Mouse (Mus musculus) stomach, embryonic 16.5 days (tissue): ENCODE data around the gene Crtc3. TPM values are rescaled to one million over a fixed set of nuclear protein-coding genes. Genes with fewer than 3 reads are reported as not detected.

Source experiments
- ATAC-seq: fragments of 200-750 bp; cut with Nextera tagmentation; 2 replicates; pipeline ENCODE4 v1.8.0; 2017; ENCODE audit warnings: moderate number of reproducible peaks, moderate TSS enrichment; ENCODE audit not compliant: insufficient read depth, low FRiP score
- H3K27ac ChIP-seq: fragments of 300-500 bp; sonication (generic); 2 replicates; pipeline ENCODE4 v1.5.1; 2014; ENCODE audit warnings: low read length
- H3K27me3 ChIP-seq: fragments of 300-500 bp; sonication (generic); 2 replicates; pipeline ENCODE4 v1.6.1; 2014; ENCODE audit warnings: low read length, control low read depth, mixed read lengths; ENCODE audit not compliant: control insufficient read depth, insufficient read depth
- H3K36me3 ChIP-seq: fragments of 300-500 bp; sonication (generic); 2 replicates; pipeline ENCODE4 v1.6.1; 2014; ENCODE audit warnings: low read length; ENCODE audit not compliant: control insufficient read depth, insufficient read depth
- H3K4me1 ChIP-seq: fragments of 300-500 bp; sonication (generic); 2 replicates; pipeline ENCODE4 v1.6.1; 2014; ENCODE audit warnings: low read length, control low read depth, mixed read lengths; ENCODE audit not compliant: control insufficient read depth, insufficient read depth
- H3K4me2 ChIP-seq: fragments of 300-500 bp; sonication (generic); 2 replicates; pipeline ENCODE4 v1.6.1; 2014; ENCODE audit warnings: low read depth, low read length, mixed read lengths
- H3K4me3 ChIP-seq: fragments of 300-500 bp; sonication (generic); replicated peaks from 2 replicates; pipeline ENCODE4 v1.5.1; 2014; ENCODE audit warnings: mild to moderate bottlenecking, low read length
- H3K9ac ChIP-seq: fragments of 300-500 bp; sonication (generic); 2 replicates; pipeline ENCODE4 v1.6.1; 2014; ENCODE audit warnings: low read length
- H3K9me3 ChIP-seq: fragments of 300-500 bp; sonication (generic); replicated peaks from 2 replicates; pipeline ENCODE4 v1.6.1; 2016; ENCODE audit warnings: low read length, control low read depth; ENCODE audit not compliant: control insufficient read depth
- WGBS: fragments of 180-500 bp; shearing (Covaris S2); extraction: QIAGEN DNeasy Blood & Tissue Kit; methylation state at CpG from one replicate; pipeline ENCODE4 v1.1.7; 2014; 5-methylcytosine and 5-hydroxymethylcytosine counted together
- polyA plus RNA-seq: library from polyadenylated mRNA; unstranded; fragments of >200 nt; fragmentation: Nextera tagmentation; extraction: Ambion mirVana; gene quantifications from 2 replicates; pipeline ENCODE4 v1.2.1, GENCODE M21; 2015

Crtc3 gene
- polyA plus RNA-seq, 1 experiment from 2014 or later, result 19.1 TPM

GRCm38 (mm10) chr7:80575750-80576149 lies 112.9 kb downstream of the Crtc3 start:
- Histone ChIP-seq H3K9me3 (no peaks in the 10 kb centered on the region), H3K4me3 (no peak overlapping the region), H3K27ac (no peak overlapping the region), H3K4me2 (no peak overlapping the region), H3K36me3 (no peaks in the 10 kb centered on the region), H3K4me1 (no peaks in the 10 kb centered on the region), H3K9ac (no peak overlapping the region), H3K27me3 (no peaks in the 10 kb centered on the region)
- no peak for ATAC-seq
- whole genome bisulfite sequencing, result 70% methylated on average over 9 of the region's 9 CpGs

DNA sequence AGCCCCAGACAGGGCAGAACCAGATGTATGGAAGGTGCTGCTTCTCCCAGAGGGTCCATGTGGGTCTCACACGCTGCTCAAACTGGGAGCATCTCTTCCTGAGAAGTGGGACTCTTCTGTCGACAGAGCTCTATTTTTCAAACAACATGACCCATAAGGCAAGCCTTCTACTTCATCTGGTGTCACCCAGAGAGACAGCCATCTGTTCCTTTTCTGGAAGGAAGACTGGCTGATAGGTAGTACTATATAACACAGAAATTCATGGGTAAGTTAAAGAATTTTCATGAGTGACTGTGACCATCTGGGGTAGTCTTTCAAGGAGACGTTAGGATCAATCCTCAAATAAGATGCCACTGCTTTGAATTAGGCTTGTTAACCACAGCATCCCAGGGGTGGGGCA lies 115.6 kb downstream of the Crtc3 start:
- 58% methylated on average over 3 of the region's 3 CpGs for whole genome bisulfite sequencing
- ATAC-seq, result no peak

GRCm38 (mm10) chr7:80567982-80568381 lies 120.7 kb downstream of the Crtc3 start:
- ATAC-seq, result no peak
- Histone ChIP-seq H3K27me3 (no peaks in the 10 kb centered on the region), H3K9ac (no peak overlapping the region), H3K27ac (no peak overlapping the region), H3K36me3 (no peaks in the 10 kb centered on the region), H3K4me3 (no peak overlapping the region), H3K4me2 (no peak overlapping the region), H3K9me3 (no peaks in the 10 kb centered on the region), H3K4me1 (no peaks in the 10 kb centered on the region)
- 83% methylated on average over 8 of the region's 8 CpGs for WGBS

More for the DNA sequence above, 115.6 kb downstream of the Crtc3 start:
- no peaks in the 10 kb centered on the region for H3K9me3 ChIP-seq
- H3K4me2 ChIP-seq, result no peak overlapping the region
- no peaks in the 10 kb centered on the region for H3K4me1 ChIP-seq
- H3K27ac ChIP-seq, result no peak overlapping the region
- no peaks in the 10 kb centered on the region for H3K27me3 ChIP-seq
- H3K9ac ChIP-seq, result no peak overlapping the region
- no peak overlapping the region for H3K4me3 ChIP-seq
- H3K36me3 ChIP-seq, result no peaks in the 10 kb centered on the region

GRCm38 (mm10) chr7:80561931-80562330 lies 126.7 kb downstream of the Crtc3 start:
- WGBS, result 77% methylated on average over 5 of the region's 5 CpGs
- H3K9ac ChIP-seq, result no peak overlapping the region
- H3K27me3 ChIP-seq, result no peaks in the 10 kb centered on the region
- H3K4me1 ChIP-seq, result peaks cover 5% of the 10 kb centered on the region; the same call in 1 of the 2 replicates
- H3K4me2 ChIP-seq, result no peak overlapping the region
- H3K4me3 ChIP-seq, result no peak overlapping the region
- H3K36me3 ChIP-seq, result no peaks in the 10 kb centered on the region
- no peaks in the 10 kb centered on the region for H3K9me3 ChIP-seq
- no peak overlapping the region for H3K27ac ChIP-seq
- no peak for ATAC-seq

DNA sequence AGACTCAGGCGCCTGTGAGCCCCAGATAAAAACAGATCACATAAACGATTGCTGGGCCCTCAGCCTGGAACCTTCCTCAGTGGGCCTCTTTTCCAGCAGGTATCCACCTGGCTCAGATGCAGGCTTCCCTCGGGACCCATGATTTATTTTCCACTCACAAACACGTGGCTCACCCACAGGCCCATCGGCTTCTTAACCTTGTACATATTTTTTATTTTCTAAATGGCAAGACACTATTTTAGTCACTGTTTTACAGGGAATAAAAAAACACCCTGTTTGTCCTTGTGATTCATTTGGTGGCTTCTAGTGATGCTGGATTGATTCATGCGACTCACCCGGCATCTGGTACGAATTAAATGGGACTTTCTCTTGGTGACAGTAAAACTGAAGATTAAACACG lies 127.4 kb downstream of the Crtc3 start:
- Histone ChIP-seq H3K4me1 (peaks cover 5% of the 10 kb centered on the region; the same call in 1 of the 2 replicates), H3K4me3 (no peak overlapping the region), H3K9me3 (no peaks in the 10 kb centered on the region), H3K36me3 (no peaks in the 10 kb centered on the region), H3K9ac (no peak overlapping the region), H3K27me3 (no peaks in the 10 kb centered on the region), H3K4me2 (no peak overlapping the region), H3K27ac (no peak overlapping the region)
- ATAC-seq, result no peak
- 71% methylated on average over 9 of the region's 9 CpGs for WGBS

DNA sequence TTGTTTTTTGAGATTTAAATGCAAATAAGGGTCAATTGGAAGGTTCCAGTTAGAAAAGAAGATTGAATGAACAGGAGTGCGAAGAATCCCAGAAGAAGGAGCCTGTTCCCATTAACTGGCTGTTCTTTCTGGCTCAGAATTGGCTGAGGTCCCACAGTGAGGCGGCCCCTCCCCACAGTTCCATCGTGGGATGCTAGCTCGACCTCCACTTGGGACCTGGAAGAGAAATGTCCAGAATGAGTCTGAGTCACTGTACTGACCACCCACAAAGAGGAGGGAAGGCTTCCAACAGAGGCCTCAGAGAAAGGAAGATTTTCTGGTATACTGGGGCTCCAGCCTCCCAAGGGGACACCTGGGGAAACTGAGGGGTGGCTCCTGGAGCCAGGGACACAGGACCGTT lies 130.1 kb downstream of the Crtc3 start:
- no peaks in the 10 kb centered on the region for H3K36me3 ChIP-seq
- H3K27ac ChIP-seq, result peak overlapping the region; percentile 48; the same call in 1 of the 2 replicates
- H3K4me2 ChIP-seq, result no peak overlapping the region
- H3K9ac ChIP-seq, result no peak overlapping the region
- H3K4me1 ChIP-seq, result peaks cover 15% of the 10 kb centered on the region; the same call in 1 of the 2 replicates
- no peaks in the 10 kb centered on the region for H3K27me3 ChIP-seq
- H3K9me3 ChIP-seq, result no peaks in the 10 kb centered on the region
- H3K4me3 ChIP-seq, result no peak overlapping the region
- 45% methylated on average over 5 of the region's 5 CpGs for WGBS
- ATAC-seq, result peak; percentile 71; the same call in 1 of the 2 replicates

DNA sequence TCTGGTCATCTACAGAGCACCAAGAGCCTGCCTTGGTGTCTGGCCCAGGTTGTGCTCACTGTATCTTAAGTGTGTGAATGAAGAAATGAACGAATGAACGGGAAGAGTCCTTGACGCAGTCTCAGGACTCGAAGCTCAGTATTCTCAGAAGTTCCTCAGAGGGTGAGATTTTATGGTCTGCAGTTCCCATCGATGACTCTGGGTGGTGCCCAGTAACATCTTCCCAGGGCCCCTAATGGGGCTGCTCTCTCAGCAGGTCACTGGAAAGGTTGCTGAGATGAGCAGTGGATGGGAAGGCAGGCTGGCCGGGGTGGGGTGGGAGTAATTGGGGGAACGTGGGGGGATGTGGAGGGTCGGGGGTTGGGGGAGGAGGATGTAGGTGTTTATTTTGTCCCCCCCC lies 130.6 kb downstream of the Crtc3 start:
- Histone ChIP-seq H3K27me3 (no peaks in the 10 kb centered on the region), H3K9me3 (no peaks in the 10 kb centered on the region), H3K27ac (no peak overlapping the region; the same call in 1 of the 2 replicates), H3K4me2 (no peak overlapping the region), H3K9ac (no peak overlapping the region), H3K4me3 (no peak overlapping the region), H3K36me3 (no peaks in the 10 kb centered on the region), H3K4me1 (peaks cover 15% of the 10 kb centered on the region; the same call in 1 of the 2 replicates)
- ATAC-seq, result no peak
- WGBS, result 51% methylated on average over 8 of the region's 8 CpGs

DNA sequence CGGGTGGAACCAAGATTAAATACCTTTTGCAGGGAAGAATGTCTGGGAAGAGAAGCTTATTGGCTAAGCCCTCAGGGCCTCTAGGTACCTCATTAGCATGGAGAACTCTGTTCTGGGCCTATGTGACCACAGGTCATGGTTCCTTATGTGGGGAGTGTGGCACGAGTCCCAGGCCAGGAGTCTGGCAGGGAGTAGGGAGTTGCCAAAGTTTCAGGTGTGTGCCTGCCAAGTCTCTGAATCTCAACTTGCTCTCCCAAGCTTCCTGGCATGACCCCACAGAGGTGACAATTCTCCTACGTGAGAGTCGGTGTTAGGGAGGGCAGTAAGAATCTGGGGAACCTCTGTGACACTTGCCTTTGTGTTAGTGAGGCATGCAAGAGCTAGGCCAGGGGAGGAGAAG lies 131.5 kb downstream of the Crtc3 start:
- Histone ChIP-seq H3K9me3 (no peaks in the 10 kb centered on the region), H3K9ac (no peak overlapping the region), H3K27ac (no peak overlapping the region), H3K36me3 (no peaks in the 10 kb centered on the region), H3K4me1 (peaks cover 15% of the 10 kb centered on the region; the same call in 1 of the 2 replicates), H3K4me2 (no peak overlapping the region), H3K4me3 (no peak overlapping the region), H3K27me3 (no peaks in the 10 kb centered on the region)
- no peak for ATAC-seq
- WGBS, result 88% methylated on average over 4 of the region's 4 CpGs

- Histone ChIP-seq H3K4me3 (no peak overlapping the region), H3K4me2 (no peak overlapping the region), H3K9ac (no peak overlapping the region), H3K36me3 (no peaks in the 10 kb centered on the region), H3K9me3 (no peaks in the 10 kb centered on the region), H3K27ac (peak overlapping the region; percentile 85; the same call in 1 of the 2 replicates), H3K4me1 (peaks cover 15% of the 10 kb centered on the region; the same call in 1 of the 2 replicates), H3K27me3 (no peaks in the 10 kb centered on the region)
- WGBS, result 79% methylated on average over 3 of the region's 3 CpGs
- no peak for ATAC-seq
These were observed 132.5 kb downstream of the Crtc3 start for GRCm38 (mm10) chr7:80556166-80556565.
